Mouse (Mus musculus) hindbrain, embryonic 11.5 days (tissue): ENCODE data around the gene Tecta. TPM values are rescaled to one million over a fixed set of nuclear protein-coding genes. Genes with fewer than 3 reads are reported as not detected.
A peak's percentile ranks its signal among the peaks of the same experiment; 100 is the strongest.

Experiments
- ATAC-seq: fragments of 200-750 bp; cut with Nextera tagmentation; 2 replicates; pipeline ENCODE4 v1.8.0; 2017; ENCODE audit warnings: mild to moderate bottlenecking, moderate TSS enrichment, moderate library complexity; ENCODE audit not compliant: low FRiP score
- DNase-seq: peaks from one replicate; pipeline ENCODE4 v3.0.0-alpha.2; 2015; ENCODE audit warnings: low spot score
- H3K27ac ChIP-seq: fragments of 300-500 bp; sonication (generic); 2 replicates; pipeline ENCODE4 v1.5.1; 2014; ENCODE audit warnings: mild to moderate bottlenecking, low read depth, low read length
- H3K27me3 ChIP-seq: fragments of 300-500 bp; sonication (generic); 2 replicates; pipeline ENCODE4 v1.6.1; 2014; ENCODE audit warnings: mild to moderate bottlenecking, low read length, moderate library complexity, mixed read lengths; ENCODE audit not compliant: control insufficient read depth, insufficient read depth
- H3K36me3 ChIP-seq: fragments of 300-500 bp; sonication (generic); 2 replicates; pipeline ENCODE4 v1.6.1; 2014; ENCODE audit warnings: mild to moderate bottlenecking, low read length, moderate library complexity, mixed read lengths; ENCODE audit not compliant: control insufficient read depth, insufficient read depth
- H3K4me1 ChIP-seq: fragments of 300-500 bp; sonication (generic); replicated peaks from 2 replicates; pipeline ENCODE4 v1.6.1; 2014; ENCODE audit warnings: low read length, mixed read lengths; ENCODE audit not compliant: control insufficient read depth, insufficient read depth
- H3K4me2 ChIP-seq: fragments of 300-500 bp; sonication (generic); replicated peaks from 2 replicates; pipeline ENCODE4 v1.6.1; 2014; ENCODE audit warnings: mild to moderate bottlenecking, low read depth, low read length
- H3K4me3 ChIP-seq: fragments of 300-500 bp; sonication (generic); 2 replicates; pipeline ENCODE4 v1.5.1; 2014; ENCODE audit warnings: low read depth, low read length
- H3K9ac ChIP-seq: fragments of 300-500 bp; sonication (generic); 2 replicates; pipeline ENCODE4 v1.6.1; 2014; ENCODE audit warnings: low read depth, low read length
- H3K9me3 ChIP-seq: fragments of 300-500 bp; sonication (generic); 2 replicates; pipeline ENCODE4 v1.6.1; 2016; ENCODE audit warnings: low read length; ENCODE audit not compliant: control insufficient read depth
- WGBS: fragments of 180-500 bp; shearing (Covaris S2); extraction: QIAGEN DNeasy Blood & Tissue Kit; methylation state at CpG from one replicate; pipeline ENCODE4 v1.1.7; 2014; 5-methylcytosine and 5-hydroxymethylcytosine counted together
- polyA plus RNA-seq: library from polyadenylated mRNA; unstranded; fragments of >200 nt; fragmentation: Nextera tagmentation; extraction: Ambion mirVana; gene quantifications from 2 replicates; pipeline ENCODE4 v1.2.1, GENCODE M21; 2014

Tecta gene
- polyA plus RNA-seq, 1 experiment from 2014 or later: 0.71 TPM

DNA sequence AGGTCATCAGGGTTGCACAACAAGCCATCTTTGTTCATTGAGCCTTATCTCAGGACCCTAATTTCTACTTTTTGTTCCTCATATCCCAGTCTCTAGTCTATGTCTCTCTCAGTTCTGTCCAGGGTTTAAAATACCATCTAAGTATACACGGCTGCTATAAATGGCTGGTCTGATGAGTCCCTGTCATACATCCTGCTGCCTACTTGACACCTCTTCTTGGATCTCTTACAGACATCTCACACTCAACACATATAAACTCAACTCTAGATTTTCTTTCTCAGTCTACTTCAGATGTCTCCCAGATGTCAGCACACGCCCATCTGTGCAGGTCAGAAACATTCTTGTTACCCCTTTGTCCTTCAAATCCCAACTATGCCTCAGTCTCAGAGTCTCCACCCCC, 78.3 kb downstream of the Tecta start:
- H3K4me3 ChIP-seq: no peak overlapping the region
- no peaks in the 10 kb centered on the region for H3K4me1 ChIP-seq
- ATAC-seq (no peak), DNase-seq (no peak)
- H3K36me3 ChIP-seq: no peaks in the 10 kb centered on the region
- no peak overlapping the region for H3K4me2 ChIP-seq
- whole genome bisulfite sequencing: 91% methylated on average over 2 of the region's 2 CpGs
- peaks cover 4% of the 10 kb centered on the region; the same call in 1 of the 2 replicates for H3K27me3 ChIP-seq
- no peaks in the 10 kb centered on the region for H3K9me3 ChIP-seq
- H3K27ac ChIP-seq: no peak overlapping the region
- H3K9ac ChIP-seq: no peak overlapping the region

DNA sequence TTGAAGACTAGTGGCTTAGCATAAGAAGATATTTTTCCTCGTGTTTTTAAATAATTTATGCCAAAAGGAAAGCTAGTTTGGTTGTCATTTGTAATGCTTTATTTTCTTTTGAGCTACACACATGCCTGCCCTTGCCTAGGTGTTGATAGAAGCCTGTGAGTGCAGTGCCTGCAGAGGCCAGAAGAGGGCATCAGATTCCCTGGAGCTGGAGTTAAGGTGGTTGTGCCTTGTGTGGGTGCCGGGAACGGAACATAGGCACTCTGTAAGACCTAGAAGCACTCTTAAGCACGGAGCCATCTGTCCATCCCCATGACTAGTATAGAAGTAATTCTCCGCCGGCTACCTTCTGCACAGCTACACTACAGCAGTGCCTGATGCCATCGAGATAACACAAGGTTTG, 79.1 kb downstream of the Tecta start:
- DNase-seq (no peak), ATAC-seq (no peak)
- Histone ChIP-seq H3K36me3 (no peaks in the 10 kb centered on the region), H3K27ac (no peak overlapping the region), H3K9me3 (no peaks in the 10 kb centered on the region), H3K4me1 (no peaks in the 10 kb centered on the region), H3K4me2 (no peak overlapping the region), H3K4me3 (no peak overlapping the region), H3K9ac (no peak overlapping the region), H3K27me3 (peaks cover 4% of the 10 kb centered on the region; the same call in 1 of the 2 replicates)
- 91% methylated on average over 7 of the region's 7 CpGs for WGBS

DNA sequence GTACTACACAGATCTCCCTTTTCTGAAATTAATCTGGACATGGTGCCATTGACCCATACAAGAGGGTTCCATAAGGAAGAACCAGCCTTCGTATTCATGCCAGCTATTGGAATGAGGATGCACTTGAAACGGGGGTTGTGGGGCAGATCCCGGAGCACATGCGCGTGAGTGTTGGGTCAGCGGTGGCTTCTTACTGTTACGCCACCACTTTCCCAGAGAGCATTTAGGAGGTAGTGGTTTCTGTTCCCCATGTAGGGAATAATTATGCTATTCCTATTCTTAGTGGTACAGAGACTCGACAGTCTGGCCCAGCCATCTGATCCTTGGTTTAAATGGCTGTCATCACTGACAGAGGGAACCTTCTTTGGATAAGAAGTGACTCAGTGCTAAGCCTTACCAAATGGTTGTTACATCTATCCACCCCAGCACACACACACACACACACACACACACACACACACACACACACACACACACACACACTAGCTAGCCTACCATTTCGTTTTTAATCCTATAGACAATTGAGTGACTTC, 81.2 kb downstream of the Tecta start:
- Histone ChIP-seq H3K4me1 (no peaks in the 10 kb centered on the region), H3K9me3 (no peaks in the 10 kb centered on the region), H3K4me3 (no peak overlapping the region), H3K4me2 (no peak overlapping the region), H3K36me3 (no peaks in the 10 kb centered on the region), H3K27me3 (no peaks in the 10 kb centered on the region), H3K27ac (no peak overlapping the region), H3K9ac (no peak overlapping the region)
- 88% methylated on average over 9 of the region's 9 CpGs for WGBS
- ATAC-seq (no peak), DNase-seq (no peak)

DNA sequence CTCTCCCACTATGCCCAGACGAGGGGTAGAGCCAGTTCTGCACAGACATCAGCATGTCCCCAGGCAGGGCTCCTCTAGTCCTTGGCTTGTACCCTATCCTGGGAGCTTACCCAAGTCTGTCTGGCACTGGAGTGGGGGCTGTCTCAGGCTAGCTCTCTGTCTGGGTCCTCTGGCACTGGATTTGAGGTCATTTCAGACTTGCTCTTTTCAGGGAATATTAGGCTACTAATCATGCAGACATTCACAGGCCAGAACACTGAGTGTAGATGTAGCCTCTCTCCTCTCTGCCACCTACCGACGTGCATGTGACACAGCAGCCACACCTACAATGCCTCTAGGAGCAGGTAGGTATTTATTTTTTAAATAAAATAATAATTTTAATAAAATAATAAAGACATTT, 82.4 kb downstream of the Tecta start:
- H3K27me3 ChIP-seq: no peaks in the 10 kb centered on the region
- H3K36me3 ChIP-seq: no peaks in the 10 kb centered on the region
- H3K4me3 ChIP-seq: no peak overlapping the region
- WGBS: 59% methylated on average over 3 of the region's 3 CpGs
- no peaks in the 10 kb centered on the region for H3K4me1 ChIP-seq
- no peak overlapping the region for H3K4me2 ChIP-seq
- no peak for ATAC-seq
- DNase-seq: no peak
- no peaks in the 10 kb centered on the region for H3K9me3 ChIP-seq
- H3K9ac ChIP-seq: no peak overlapping the region
- no peak overlapping the region for H3K27ac ChIP-seq

DNA sequence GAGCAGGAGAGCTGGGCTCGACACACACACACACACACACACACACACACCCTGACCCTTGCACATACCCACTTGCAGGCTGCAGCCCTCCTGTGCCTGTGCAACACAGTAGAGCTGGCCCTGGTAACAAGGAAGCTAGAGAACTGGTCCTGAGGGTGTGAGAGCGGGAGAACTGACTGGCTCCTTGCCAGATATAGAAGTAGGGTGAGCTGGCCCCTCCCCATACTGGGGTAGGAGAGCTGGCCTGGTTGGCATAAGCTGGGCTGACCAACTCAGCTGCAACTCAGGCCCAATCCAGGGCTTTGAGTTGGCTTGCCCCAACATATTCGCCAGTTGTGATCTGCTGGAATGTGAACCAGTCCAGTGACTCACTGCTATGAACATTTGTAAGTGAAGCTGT, 83.9 kb downstream of the Tecta start:
- Histone ChIP-seq H3K27ac (no peak overlapping the region), H3K36me3 (no peaks in the 10 kb centered on the region), H3K4me1 (no peaks in the 10 kb centered on the region), H3K27me3 (no peaks in the 10 kb centered on the region), H3K9me3 (no peaks in the 10 kb centered on the region), H3K9ac (no peak overlapping the region), H3K4me3 (no peak overlapping the region), H3K4me2 (no peak overlapping the region)
- WGBS: 82% methylated on average over 3 of the region's 3 CpGs
- DNase-seq (no peak), ATAC-seq (no peak)

DNA sequence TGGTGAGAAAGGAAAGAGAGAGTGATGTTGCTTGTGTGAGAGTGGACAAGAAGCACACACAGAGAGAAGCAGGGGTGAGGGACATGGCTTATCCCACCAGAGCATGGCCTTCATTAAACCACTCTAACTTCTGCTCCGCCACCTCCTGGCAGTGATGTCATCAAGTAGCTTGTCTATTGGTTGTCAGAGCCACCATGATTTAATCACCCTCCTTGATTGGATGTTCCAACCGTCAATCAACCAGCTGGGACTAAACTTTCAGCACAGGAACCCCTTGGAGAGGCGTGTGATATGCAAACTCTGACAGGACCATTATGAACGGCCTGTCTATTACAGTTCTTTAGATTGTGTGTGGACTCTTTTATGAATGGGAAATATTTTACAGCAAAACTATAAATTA, 84.8 kb downstream of the Tecta start:
- H3K9ac ChIP-seq: no peak overlapping the region
- WGBS: 67% methylated on average over 4 of the region's 4 CpGs
- H3K27me3 ChIP-seq: no peaks in the 10 kb centered on the region
- no peak overlapping the region for H3K4me3 ChIP-seq
- no peak overlapping the region for H3K4me2 ChIP-seq
- no peaks in the 10 kb centered on the region for H3K4me1 ChIP-seq
- no peak for ATAC-seq
- DNase-seq: peak; percentile 46
- H3K9me3 ChIP-seq: no peaks in the 10 kb centered on the region
- no peak overlapping the region for H3K27ac ChIP-seq
- H3K36me3 ChIP-seq: no peaks in the 10 kb centered on the region

DNA sequence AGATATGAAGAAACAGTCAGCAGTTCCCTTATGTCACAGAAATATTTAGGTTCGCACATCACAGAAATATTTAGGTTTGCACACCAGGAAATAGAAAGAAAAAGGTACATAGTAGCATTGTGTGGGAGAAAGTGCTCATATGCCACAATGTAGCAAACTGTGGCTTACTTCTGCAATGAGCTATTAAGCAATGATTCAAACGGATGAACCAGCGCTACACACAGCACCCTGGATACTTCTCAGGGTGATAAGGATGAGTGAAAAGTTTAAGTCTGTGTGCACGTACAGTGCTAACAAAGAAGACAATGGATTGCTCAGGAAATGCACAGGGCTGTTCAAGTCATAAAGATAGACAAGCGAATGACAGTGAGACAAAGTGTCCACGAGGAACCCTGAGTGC, 85.3 kb downstream of the Tecta start:
- no peak for ATAC-seq
- WGBS: 86% methylated on average over 6 of the region's 6 CpGs

DNA sequence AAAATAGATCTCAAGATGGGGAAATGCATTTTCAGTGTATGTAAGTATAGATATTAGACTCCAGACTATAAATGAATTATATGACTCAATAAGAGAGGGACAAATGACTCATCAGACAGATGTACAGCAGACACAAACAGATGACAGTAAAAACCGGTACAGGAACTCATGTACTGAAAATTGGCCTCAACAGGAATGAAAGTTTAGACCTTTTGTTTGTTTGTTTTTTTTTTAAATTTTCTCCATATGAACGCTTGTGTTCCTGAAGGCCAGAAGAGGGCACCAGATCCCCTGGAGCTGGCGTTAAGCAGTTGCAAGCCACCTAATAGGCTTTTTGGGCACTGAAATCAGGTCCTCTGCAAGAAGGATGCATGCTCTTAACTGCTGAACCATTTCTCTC, 85.9 kb downstream of the Tecta start:
- Histone ChIP-seq H3K36me3 (no peaks in the 10 kb centered on the region), H3K9me3 (no peaks in the 10 kb centered on the region), H3K4me2 (no peak overlapping the region), H3K27me3 (no peaks in the 10 kb centered on the region), H3K9ac (no peak overlapping the region), H3K4me3 (no peak overlapping the region), H3K4me1 (no peaks in the 10 kb centered on the region), H3K27ac (no peak overlapping the region)
- WGBS: 23% methylated on average over 3 of the region's 3 CpGs
- no peak for ATAC-seq
- DNase-seq: peak; percentile 30

More for the DNA sequence above, 85.3 kb downstream of the Tecta start:
- DNase-seq: no peak
- no peaks in the 10 kb centered on the region for H3K27me3 ChIP-seq
- H3K27ac ChIP-seq: no peak overlapping the region
- H3K9ac ChIP-seq: no peak overlapping the region
- H3K4me3 ChIP-seq: no peak overlapping the region
- no peaks in the 10 kb centered on the region for H3K4me1 ChIP-seq
- no peaks in the 10 kb centered on the region for H3K9me3 ChIP-seq
- no peaks in the 10 kb centered on the region for H3K36me3 ChIP-seq
- H3K4me2 ChIP-seq: no peak overlapping the region

DNA sequence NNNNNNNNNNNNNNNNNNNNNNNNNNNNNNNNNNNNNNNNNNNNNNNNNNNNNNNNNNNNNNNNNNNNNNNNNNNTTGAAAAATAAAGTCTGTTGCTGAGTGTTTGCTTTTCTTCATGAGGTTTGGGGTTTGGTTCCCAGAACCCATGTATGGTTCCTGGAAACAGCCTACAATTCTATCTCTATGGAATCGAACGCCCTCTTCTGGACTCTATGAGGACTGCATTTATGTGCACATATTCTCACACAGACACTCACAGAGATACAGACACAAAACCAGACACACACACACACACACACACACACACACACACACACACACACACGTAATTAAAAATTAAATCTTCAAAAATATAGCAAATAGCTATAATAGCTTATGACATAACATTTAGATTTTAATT, 88.4 kb downstream of the Tecta start:
- Histone ChIP-seq H3K27ac (no peak overlapping the region), H3K4me1 (no peaks in the 10 kb centered on the region), H3K9me3 (no peaks in the 10 kb centered on the region), H3K36me3 (no peaks in the 10 kb centered on the region), H3K27me3 (no peaks in the 10 kb centered on the region), H3K4me3 (no peak overlapping the region), H3K4me2 (no peak overlapping the region), H3K9ac (no peak overlapping the region)
- ATAC-seq (no peak), DNase-seq (no peak)
- WGBS: 85% methylated on average over 3 of the region's 3 CpGs
